Mouse (Mus musculus) telencephalon, adult 2 months (tissue): ENCODE data around the gene Gbf1.
A peak's percentile ranks its signal among the peaks of the same experiment; 100 is the strongest.

Source experiments
- DNase-seq: peaks from one replicate; pipeline ENCODE4 v3.0.0-alpha.2; 2011; ENCODE audit warnings: low read depth, low spot score

The Gbf1 gene

GRCm38 (mm10) chr19:46223118-46223517 lies 70.8 kb downstream of the Gbf1 start:
- no peak for DNase-seq

- DNase-seq, result no peak
Observed at GRCm38 (mm10) chr19:46224882-46225281, 72.6 kb downstream of the Gbf1 start.

GRCm38 (mm10) chr19:46225506-46225905 lies 73.2 kb downstream of the Gbf1 start:
- no peak for DNase-seq

GRCm38 (mm10) chr19:46226295-46226694 lies 74.0 kb downstream of the Gbf1 start:
- DNase-seq, result no peak

- DNase-seq, result no peak
Observed at GRCm38 (mm10) chr19:46227300-46227699, 75.0 kb downstream of the Gbf1 start.

- no peak for DNase-seq
Observed at GRCm38 (mm10) chr19:46234450-46234849, 82.1 kb downstream of the Gbf1 start.

- DNase-seq, result no peak
Observed at GRCm38 (mm10) chr19:46236658-46237057, 84.3 kb downstream of the Gbf1 start.

GRCm38 (mm10) chr19:46240246-46240645 lies 87.9 kb downstream of the Gbf1 start:
- no peak for DNase-seq

- no peak for DNase-seq
Observed at GRCm38 (mm10) chr19:46242416-46242815, 90.1 kb downstream of the Gbf1 start.

- no peak for DNase-seq
Observed at GRCm38 (mm10) chr19:46244628-46245027, 92.3 kb downstream of the Gbf1 start.

- DNase-seq, result no peak
Observed at GRCm38 (mm10) chr19:46248991-46249390, 96.7 kb downstream of the Gbf1 start.

GRCm38 (mm10) chr19:46254163-46254752 lies 101.9 kb downstream of the Gbf1 start:
- DNase-seq, result peak; percentile 29

GRCm38 (mm10) chr19:46264762-46265161 lies 112.5 kb downstream of the Gbf1 start:
- DNase-seq, result no peak

- no peak for DNase-seq
Observed at GRCm38 (mm10) chr19:46275307-46275706, 123.0 kb downstream of the Gbf1 start.

GRCm38 (mm10) chr19:46282081-46282849 lies 130.0 kb downstream of the Gbf1 start:
- no peak for DNase-seq

- DNase-seq, result no peak
Observed at GRCm38 (mm10) chr19:46284686-46285085, 132.4 kb downstream of the Gbf1 start.

GRCm38 (mm10) chr19:46285631-46286030 lies 133.3 kb downstream of the Gbf1 start:
- no peak for DNase-seq

GRCm38 (mm10) chr19:46286047-46286446 lies 133.7 kb downstream of the Gbf1 start:
- DNase-seq, result no peak

- no peak for DNase-seq
Observed at GRCm38 (mm10) chr19:46286926-46287325, 134.6 kb downstream of the Gbf1 start.

GRCm38 (mm10) chr19:46287566-46287965 lies 135.3 kb downstream of the Gbf1 start:
- no peak for DNase-seq

GRCm38 (mm10) chr19:46290535-46291105 lies 138.3 kb downstream of the Gbf1 start:
- no peak for DNase-seq

- DNase-seq, result no peak
Observed at GRCm38 (mm10) chr19:46296938-46297337, 144.6 kb downstream of the Gbf1 start.
